Mouse (Mus musculus): Measurements from ENCODE around the gene E2f8.

Gene E2f8

DNA sequence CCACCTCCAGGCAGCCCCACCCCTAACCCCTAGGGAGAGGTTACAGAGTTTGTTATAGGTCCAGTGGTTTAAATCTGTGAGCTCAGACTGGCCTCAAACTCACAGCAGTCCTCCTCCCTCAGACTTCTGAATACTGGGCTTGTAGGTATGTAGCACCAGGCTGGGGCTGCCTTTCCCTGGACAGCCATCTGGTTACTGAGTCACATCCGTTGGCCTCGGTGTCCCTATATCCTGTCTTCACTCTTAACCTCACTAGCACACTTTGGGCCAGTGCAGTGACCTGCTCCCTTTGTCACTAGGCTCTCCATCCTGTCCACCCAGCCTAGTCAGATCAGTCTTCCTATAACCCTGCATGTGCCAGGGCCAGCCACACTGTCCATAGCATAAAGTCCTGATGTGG is 7.4 kb upstream of the E2f8 start:
- no peak for DNase-seq

DNA sequence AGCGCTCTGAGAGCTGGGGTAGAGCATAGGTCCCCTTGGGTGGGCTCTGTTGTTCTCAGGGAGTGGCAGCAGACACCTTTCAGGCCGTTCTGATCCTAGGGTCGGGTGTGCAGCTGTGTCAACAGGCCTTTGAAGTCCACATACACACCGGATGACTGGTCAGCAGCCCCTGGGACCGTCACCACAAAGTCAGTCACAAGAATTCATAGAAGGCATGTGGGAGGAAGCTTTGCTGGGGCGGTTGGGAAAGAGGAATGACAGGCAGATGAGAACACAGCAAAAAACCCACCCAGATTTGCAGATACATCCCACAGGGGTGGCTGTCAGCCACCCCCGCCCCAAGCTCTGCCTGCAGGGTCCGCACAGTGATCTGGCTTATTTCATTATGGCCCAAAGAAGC is 6.6 kb upstream of the E2f8 start:
- no peak for DNase-seq

DNA sequence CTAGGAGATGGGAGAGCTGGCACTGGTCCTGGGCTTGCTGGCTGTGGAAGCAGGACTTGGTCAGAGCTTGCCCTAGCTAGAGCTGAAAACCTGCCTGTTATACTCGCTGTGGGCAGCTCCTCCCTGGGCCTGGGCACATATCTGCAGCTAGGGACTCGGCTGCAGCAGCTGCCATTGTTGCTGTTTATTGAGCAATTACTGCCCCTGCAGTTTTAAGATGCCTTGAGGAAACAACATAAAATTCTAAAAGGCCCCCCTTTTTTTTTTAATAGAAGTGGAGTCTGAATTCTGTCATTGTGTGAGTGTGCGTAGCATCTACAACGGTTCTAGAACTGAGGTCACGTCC is 2.8 kb upstream of the E2f8 start:
- DNase-seq, result no peak

DNA sequence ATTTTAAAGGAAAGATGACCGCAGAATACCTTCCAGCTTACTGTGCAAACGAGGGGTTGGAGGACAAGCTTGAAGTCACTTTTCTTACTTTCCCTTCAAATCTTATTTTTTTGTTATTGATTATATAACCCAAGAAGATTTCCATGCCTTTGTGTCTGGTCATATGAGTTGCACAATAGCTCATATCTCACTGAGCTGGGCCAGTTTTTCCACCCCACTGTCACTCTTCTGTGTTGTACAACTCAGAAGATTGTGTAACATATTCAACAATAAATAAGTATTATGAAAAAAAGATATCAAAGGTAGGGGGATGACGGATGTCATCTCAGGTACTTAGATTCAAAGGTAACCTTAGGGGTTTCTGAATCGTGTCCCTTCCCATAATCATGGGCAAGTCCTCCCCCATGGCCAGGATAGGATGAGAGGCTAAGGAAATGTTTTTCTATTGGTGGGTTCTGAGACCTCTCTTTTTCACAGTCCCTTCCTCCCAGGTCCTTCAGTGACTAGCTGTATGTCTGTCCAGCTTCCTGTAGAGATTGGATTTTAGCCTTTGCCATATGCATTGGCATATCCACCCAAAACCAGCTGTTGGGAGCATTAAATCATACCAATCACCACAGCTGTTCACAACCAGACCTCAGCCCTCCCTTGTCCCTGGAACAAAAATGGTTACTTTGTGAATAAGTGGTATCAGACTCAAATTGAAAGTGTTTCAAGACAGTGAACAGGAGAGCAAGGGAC is 2.3 kb upstream of the E2f8 start:
- DNase-seq, result no peak

DNA sequence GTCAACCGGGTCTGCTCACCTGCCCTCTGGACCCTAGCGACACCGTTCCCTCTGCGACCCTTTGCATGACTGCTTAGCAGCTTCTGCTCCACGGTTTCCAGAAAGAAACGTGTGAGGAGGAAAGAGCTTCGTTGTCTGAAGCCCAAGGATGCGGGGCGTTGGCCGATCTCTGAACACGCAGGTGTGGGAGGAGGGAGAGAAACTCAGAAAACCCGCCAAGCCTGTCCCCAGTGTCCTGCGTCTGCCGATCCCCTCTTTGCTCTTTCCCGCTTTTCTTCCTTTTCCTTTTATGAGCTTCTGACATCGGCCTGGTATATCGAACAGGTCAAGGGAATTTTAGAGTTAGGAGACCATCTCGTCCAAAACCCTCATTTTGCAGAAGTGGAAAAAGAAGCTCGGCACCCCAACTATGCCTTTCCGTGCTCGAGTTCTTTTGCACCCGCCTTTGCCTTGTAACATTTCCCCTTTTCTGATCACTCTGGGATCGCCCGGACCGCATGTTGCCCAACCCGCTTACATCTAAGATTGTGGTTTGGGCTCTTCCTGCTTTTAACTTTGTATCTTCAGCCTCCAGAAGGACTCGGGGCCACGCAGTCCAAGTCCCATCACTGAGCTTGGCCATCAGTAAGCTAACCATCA is 694 bp upstream of the E2f8 start:
- peak; percentile 38 to 41 for DNase-seq

DNA sequence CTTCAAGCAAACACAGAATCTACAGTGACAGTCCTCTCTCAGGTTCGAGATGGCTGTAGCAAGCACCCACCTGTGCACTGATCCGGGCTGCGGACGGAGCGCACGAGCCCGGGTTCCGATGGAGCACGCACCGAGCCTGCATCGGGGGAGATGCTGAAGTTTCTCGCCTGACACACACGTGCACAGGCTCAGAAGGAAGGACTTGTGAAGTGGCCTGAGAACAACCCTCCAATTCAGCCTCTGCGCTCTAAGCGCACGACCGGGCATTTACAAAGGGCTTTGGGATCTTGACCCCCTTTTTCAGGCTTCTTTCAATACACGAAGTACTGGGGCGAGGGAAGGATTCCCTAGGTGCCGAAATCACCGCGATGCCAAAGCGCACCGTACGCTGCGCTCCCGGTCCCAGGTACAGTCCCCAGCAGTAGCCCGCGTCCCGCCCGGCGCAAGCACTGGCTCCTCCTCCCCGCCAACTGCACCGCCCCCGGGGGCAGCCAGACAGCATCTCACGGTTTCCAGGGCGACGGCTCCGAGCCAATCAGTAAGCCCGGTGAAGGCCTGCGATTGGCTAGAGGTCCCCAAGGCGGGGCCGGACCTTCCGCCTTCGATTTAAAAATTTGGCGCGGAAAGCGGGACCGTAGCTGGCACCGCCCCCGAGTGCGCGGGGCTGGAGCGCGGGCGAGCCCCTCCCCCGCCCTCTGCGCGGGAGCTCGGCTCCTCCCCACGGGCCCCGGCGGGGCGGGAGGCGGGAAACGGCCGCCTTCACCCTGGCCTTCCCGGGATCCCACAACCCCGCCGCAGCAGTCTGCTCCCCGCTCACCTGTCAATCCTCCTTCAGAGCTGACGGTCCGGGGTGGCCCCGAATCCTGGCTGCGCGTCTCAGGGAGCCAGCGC is 560 bp downstream of the E2f8 start:
- DNase-seq, result peak; percentile 95 to 96

DNA sequence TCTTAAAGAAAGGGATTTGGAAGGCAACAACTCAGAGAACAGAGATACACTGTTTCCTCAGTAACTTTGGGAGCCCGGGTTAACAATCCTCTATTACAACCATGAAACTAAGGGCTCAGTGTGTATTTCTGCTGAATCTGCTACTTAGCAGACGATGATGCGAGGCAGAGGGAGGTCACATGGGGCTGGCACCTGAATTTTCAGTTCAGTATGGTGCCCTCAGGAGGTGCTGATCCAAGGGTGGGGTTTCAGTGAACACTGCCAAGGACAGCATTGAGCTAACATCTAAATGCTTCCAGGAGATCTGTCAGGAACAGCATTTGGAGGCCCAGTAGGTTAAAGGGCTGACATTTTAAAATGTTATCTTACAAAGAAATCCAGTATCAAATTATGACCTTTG is 1.8 kb downstream of the E2f8 start:
- DNase-seq, result no peak

DNA sequence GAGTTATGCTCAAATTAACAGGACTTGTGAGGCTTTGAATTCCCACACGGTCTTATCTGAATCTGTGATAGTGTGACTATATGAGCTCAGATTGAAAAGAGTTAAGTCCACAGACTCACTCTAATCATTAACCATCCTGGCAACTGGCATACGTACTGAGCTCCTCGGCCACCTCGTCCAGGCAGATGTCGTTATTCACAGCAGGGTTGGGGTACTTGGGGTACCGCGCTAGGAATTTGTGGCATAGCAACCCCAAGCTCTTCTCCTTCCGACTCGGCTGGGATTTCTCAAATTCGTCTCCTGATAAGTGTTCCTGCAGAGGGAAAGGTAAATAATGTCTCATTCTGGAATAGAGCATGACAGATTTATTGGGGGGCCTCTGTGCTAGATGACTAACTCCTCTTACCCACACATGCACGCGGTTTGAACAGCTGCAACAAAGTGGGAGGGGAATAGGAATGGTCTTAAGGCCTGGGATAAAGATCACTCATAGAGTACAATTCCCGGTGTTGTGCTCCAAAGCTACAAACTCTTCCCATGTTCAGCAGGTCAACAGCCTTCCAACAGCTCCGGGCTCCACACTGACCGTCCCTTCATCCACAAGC is 3.5 kb downstream of the E2f8 start:
- DNase-seq, result no peak

DNA sequence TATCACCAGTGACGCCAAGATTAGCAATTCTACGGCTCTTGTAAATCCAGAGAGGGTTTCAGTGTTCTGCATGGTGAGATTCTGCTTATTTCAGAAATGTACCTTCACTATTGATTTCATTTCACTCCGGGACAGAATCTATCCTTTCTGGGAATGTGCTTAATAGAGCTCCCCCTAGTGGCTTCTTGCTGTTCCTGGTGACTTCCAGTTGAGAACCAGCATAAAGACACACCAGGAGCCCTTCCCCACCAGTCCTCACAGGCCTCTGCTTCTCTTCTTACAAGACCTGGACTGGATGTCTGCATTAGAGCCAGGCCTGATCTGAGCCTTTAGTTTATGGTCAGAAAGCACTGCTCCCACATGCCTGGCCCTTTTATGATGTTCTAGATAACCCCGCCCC is 4.9 kb downstream of the E2f8 start:
- DNase-seq, result peak in 1 of 2 experiments; percentile 44

DNA sequence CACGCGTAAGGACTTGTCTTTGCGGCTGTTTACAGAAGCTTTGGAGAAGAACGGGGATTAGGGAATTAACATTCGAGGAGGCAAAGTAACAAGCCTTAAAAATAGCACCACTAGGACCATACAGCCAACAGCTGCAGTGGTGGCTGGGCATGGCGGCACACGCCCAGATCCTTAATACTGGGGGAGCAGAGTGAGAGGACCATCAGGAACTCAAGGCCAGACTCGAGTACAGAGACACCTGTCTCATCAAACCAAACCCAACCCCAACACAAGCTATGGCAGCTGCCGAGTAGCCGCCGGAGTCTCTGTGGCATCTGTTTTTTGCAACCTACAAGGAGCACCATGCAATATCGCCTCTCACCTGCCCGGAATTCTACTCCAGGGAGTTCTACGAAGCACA is 6.3 kb downstream of the E2f8 start:
- DNase-seq, result no peak

DNA sequence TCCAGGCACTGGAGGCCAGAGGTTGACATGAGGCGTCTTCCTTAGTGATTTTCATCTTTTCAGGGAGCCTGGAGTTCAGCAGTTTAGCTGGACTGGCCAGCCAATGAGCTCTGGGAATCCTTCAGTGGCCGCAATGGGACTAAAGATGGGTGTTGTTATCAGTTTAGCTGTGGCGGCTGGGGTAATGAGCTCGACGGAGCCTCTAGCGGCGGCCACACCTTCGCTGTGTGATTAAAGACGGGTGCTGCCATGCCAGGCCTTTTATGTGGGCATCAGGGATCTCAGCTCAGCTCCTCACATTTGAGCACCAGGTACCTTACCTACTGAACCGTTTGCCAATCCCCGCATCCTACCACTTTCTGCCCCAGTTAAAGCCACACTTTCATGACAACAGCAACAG is 10.1 kb downstream of the E2f8 start:
- no peak for DNase-seq

DNA sequence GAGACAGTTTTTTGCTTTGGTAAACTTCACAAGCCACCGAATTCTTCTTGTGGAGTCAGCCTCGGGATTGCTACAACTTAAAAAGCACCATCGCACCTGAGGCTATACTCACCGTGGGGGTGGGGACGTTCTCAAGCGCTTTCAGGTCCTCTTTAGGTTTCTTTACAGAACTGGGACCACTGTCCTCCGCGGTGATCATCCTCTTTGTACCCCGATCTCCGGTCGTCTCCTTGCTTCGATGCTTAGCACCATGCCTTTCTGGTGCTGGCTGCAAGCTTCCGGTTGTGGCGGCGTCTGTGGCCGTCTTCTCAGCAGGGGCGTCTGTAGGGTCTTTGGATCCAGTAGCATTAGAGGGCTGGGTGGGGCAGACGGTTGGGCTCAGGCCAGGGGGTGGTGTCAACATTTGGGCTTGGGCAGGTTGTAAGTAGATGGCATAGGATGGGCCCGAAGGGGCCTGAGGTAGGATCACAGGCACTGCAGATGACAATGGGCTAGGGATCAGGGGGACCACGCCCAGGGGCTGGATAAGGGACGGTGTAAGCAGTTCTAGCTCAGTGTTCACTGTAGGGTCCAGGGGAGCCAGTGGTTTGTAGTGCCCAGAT is 10.7 kb downstream of the E2f8 start:
- DNase-seq, result no peak

DNA sequence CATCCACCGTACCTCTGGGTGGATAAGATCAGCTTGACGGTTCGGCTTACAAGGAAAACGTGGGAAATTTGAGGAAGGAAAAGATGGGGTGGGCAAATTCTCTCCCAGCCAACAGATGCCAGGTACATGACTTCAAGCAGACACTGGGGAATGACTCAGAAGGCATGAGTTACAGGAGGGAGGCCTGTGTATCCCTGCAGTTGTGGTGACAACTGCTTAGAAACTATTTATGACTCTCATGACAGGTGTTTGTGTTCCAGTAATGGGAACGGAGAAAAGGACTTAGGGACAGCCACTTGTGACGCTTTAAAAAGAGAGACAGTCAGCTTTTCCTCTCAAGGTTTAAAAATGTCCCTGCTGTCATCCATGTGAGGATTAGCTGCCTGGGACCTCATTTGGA is 11.3 kb downstream of the E2f8 start:
- no peak for DNase-seq

DNA sequence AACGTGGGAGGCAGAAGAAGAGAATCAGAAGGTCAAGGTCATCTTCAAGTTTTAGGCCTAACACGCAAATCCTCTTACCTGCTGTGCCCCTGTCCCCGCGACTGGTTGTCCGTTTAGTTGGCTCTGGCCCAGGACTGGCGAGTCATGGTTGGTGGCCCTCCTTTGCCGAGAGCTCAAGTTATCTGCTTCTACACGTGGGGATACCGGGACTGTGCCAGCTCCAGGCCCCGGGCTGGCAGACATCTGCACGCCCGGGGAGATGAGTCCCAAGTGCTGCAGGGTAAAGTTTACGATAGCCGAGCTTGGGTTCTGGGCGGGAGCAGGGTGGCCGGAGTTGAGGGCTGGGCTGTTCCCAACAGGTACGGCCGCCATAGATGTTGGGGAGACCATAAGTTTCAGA is 13.8 kb downstream of the E2f8 start:
- DNase-seq, result no peak

DNA sequence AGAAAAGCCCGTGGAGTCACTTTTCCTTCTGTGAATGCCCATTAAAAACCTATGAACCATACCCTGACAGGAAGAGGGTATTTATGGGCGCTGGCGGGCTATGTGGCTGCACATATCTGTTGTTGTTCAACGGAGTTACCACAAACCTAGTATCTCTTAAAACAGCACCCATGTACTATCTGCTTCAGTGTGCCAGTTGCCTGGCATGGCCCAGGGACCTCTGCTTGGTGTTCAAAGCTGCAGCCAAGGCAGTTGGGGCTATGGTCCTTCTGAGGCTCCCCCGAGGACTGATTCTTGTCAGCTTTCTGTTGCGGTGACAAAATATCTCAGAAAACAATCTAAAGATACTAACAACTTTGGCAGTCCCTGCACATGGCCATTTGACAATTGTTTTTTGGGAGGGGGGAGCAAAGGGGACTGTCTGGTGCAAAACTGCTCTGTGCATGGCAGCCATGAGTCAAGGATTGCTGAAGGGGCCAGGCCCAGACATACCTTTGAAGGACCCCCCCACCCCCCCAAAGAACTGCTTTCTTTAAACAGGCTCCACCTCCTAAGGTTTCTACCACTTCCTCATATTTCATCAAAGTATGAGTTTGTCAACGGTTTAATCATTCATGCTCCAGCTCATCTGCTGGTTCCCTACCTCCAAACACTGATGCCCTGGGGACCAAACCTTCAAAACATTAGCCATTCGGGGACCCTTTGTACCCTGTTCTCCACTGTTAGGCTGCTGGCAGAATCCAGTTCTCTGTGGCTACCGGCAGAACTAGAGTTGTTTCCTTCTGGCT is 16.5 kb downstream of the E2f8 start:
- DNase-seq, result no peak

DNA sequence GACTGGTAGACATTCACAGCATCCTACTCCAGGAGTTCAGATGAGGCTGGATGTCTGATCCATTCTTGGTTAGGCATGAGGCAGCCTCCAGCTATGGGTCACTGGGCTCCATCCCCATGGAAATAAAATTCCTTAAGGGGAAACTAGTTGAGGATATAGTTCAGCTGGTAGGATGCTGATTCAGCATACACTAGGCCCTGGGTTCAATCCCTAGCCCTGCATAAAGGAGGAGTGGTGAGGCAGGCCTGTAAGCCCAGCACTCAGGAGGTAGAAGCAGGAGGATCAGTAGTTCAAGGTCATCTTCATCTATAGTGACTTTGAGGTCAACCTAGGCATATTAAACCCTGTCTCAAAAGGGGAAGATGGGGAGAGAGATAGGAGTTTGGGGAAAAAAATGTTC is 17.2 kb downstream of the E2f8 start:
- DNase-seq, result no peak

DNA sequence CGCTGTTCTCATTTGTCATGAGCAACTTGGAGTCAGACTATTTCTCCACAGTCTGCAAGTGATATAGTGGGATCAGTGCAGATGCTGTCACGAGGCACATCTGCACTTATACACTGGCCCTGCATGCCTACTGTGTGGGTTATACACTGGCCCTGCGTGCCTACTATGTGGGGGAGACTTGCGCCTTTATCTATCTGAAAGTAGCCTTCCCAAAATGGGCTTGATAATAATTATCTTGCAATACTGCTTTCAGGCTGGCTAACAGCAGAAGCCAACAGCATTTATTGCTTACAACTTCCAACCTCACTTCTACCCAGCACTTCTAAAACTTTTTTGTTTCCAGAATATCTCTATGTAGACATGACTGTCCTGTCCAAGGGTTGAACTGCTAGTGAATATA is 19.6 kb downstream of the E2f8 start:
- DNase-seq, result no peak

DNA sequence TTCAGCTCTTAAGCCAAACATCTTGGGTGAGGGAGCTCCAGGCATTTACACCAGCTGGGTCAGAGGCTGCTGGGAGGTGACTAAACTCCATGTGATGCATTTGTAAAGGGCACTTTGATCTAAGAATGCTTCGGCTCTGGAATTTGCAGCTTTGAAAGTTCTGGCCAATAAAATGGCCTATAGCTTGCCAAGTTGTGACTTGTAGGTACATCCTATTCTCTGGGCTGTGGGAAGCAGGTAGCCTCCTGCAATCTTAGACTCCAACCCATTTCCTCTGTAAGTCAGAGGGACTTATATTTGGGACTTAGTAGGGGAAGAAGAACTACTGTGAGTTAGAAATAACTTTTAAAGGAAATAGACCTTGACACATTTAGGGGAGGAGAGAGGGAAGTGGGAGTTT is 20.4 kb downstream of the E2f8 start:
- DNase-seq, result no peak

DNA sequence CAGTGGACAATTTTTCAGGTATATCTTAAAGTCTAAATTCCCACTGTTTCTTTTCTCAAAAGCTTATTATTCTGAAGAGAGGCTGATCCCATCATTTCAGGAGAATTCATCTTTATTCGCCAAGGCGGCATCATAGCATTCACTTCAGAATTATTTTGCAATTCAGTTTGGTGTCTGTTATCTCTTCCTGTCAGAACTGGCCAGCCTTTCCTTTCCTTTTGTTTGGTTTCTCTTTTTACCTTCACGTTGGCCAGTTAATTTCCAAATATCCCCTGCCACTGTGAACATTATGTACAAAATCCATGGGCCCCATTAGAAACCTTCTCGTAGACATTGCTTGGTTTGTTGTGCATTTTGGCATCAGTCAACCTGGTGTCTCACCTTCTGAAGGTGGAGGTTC is 22.0 kb downstream of the E2f8 start:
- DNase-seq, result no peak

DNA sequence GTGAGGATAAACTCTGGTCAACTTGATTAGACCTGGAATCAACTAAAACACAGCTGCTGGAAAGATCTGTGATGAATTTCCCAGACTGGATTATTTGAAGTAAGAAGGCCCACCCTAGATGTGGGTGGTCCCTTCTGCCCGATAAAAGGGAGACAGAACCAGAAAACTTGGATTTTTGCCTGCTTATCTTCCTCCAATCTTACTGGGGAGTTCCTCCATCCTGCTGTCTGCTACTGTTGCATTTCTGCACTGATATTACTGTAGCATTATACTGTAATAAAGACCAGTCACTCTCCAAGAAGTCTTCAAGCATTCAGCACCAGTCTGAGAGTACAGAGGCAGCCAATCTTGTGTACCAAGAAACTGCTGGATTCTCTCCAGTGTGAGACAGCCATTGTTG is 23.1 kb downstream of the E2f8 start:
- no peak for DNase-seq

DNA sequence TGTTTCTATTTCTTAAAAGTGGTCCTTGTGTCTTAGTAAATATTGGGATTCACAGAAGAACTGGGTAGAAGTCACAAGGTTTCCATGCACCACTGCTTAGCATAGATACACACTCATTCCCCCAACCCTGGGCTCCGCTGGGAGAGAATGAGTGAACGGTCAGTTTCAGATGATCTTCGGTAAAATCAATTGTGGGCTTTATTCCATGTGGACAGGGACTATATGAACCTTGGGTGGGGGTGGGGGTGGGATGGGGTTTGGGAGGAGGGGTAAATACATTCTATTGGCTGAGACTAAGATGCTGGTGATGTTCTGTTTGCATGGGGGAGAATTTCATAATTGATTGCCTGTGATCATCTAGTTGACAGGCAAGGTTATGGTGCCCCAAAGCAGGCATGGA is 25.9 kb downstream of the E2f8 start:
- DNase-seq, result no peak

DNA sequence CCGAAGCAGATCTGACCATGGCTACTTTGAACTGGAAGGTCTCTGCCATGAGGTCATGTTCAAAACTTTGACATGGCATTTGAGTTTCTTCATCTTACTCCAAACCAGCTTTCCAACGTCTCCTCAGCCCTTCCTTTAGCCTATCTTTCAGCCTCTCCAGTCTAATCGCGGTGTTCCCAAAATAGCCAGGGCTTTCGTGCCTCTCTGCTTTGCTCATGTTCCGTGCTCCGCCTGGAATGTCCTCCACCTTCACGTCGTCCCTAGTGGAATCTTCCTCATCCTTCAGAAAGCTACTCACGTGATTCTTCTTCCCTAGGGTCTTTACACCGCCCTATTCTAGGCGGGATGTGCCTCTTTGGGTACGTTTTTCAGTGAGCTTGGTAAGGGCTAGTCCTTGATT is 27.9 kb downstream of the E2f8 start:
- DNase-seq, result no peak

Measured in lung, adult 18-20 months (tissue).